Mouse (Mus musculus) brain, embryonic 14.5 days (tissue): ENCODE results near the gene Catsperg2.
"Not testable (repeated sequence)": the region's sequence is repeated elsewhere in the genome, so short reads cannot be mapped to it uniquely, and the experiment has no call there.

Experiments used
- CTCF ChIP-seq: fragments of 200-500 bp; IDR thresholded peaks from 2 replicates; pipeline ENCODE4 v1.5.1; 2012; ENCODE audit warnings: inconsistent platforms, mild to moderate bottlenecking, moderate library complexity, borderline replicate concordance; ENCODE audit not compliant: insufficient read depth, insufficient read length; ENCODE audit errors: extremely low read depth
- POLR2A ChIP-seq: fragments of 200-500 bp; IDR thresholded peaks from 2 replicates; pipeline ENCODE4 v1.6.1; 2012; ENCODE audit warnings: mild to moderate bottlenecking, inconsistent platforms, borderline replicate concordance; ENCODE audit not compliant: poor library complexity, insufficient read depth, insufficient read length, severe bottlenecking; ENCODE audit errors: extremely low read depth

GRCm38 (mm10) chr7:29726860-29727259, at the start of gene Catsperg2:
- TF ChIP-seq POLR2A, CTCF: not testable (repeated sequence)
